Mouse (Mus musculus): Measurements from ENCODE around the gene Tmeff2. TPM values are rescaled to one million over a fixed set of nuclear protein-coding genes. Genes with fewer than 3 reads are reported as not detected.

Gene Tmeff2
- polyA plus RNA-seq, 1 experiment: 7.7 TPM

DNA sequence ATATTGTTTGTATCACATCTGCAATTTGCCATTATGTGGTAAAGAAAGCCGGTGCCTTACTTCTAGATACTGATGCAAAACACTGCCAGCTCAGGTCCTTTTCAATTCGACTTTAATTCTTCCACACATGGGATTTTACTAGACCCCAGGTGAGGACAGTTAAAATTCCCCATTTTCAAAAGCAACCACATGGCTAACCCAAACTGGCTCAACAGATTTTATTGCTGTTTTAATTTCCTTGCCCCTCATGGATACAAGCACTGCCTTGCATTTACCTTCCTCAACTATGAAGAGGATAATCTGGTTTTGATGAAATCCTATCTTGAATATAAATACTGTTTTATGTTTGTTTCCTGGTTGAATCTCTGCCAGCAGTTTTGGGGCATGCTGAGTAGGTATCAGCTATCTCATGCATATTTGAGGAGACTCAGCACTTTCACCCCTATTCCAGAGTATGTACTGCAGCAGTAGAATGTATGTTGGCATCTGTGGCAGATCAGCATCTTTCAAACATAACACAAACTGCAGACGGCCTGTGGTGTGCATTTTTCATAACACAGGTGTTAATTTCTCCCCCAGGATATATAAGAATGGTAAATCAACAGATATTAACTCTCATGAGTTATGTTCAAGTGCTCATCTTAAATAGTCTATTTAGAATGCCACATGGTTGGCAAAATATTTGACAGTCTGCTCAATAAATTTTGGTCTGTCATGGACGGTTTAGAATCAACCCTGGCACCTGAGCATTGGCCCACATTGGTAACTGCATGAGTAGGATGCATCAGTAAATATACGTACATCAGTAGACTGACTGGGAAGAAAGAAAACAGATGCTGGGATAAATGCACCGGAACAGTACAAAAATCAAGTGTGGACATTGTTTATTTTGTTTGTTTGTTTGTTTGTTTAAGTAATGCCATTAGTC, 72.3 kb downstream of the Tmeff2 start:
- Histone ChIP-seq H3K4me1 (ENCODE audit: control insufficient read depth, insufficient read depth, low read length) (no peaks in the 10 kb centered on the region), H3K4me3 (replicated peaks; ENCODE audit: extremely low read depth, low read depth, low read length) (no peak overlapping the region)
- WGBS: 84% methylated on average over 6 of the region's 6 CpGs
- no peak for TF ChIP-seq CTCF (IDR thresholded peaks at IDR 0.05; ENCODE audit: insufficient read depth, low read length)
- no peak for TF ChIP-seq POLR2A (IDR thresholded peaks at IDR 0.05; ENCODE audit: borderline replicate concordance, extremely low read depth, low read depth, low read length)
- DNase-seq: no peak

DNA sequence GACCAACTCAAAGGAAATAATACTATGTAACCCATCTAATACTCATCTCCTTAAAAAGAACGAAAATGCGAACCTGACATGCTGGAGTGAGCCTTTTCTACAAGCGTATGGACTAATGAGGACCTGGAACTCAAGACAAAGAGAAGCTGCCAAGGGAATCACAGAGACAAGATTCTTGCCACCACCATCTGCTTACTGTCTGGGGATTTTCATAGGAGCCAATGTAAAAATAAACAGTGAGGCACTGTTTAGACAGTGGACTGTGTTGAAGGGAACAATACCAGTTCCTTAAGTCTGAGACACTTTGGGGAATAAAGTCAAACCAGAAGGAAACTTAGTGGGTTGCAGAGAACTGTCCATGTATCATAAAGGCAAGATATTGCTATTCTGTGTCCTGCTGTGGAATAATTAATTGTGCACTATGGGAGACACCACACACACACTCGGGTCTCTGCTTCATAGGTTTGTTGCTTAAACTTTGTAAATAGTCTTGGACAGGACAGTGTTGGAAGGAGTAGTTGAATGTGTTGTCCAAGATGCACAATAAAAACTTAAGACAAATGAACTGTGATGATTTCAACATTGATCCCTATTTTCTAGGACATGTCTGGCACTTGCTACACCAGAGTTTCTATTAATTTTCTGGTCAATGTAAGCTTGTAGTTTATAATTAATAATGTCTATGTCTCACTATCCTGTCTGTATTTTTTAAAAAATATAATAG, 79.1 kb downstream of the Tmeff2 start:
- DNase-seq: no peak
- WGBS: 51% methylated on average over 4 of the region's 4 CpGs
- H3K4me1 ChIP-seq (ENCODE audit: control insufficient read depth, insufficient read depth, low read length): no peaks in the 10 kb centered on the region
- H3K4me3 ChIP-seq (replicated peaks; ENCODE audit: extremely low read depth, low read depth, low read length): no peak overlapping the region
- TF ChIP-seq POLR2A (IDR thresholded peaks at IDR 0.05; ENCODE audit: borderline replicate concordance, extremely low read depth, low read depth, low read length) (no peak), CTCF (IDR thresholded peaks at IDR 0.05; ENCODE audit: insufficient read depth, low read length) (no peak)

- TF ChIP-seq CTCF (IDR thresholded peaks at IDR 0.05; ENCODE audit: insufficient read depth, low read length) (no peak), POLR2A (IDR thresholded peaks at IDR 0.05; ENCODE audit: borderline replicate concordance, extremely low read depth, low read depth, low read length) (no peak)
- no peak for DNase-seq
- 73% methylated on average over 4 of the region's 4 CpGs for WGBS
- Histone ChIP-seq H3K4me3 (replicated peaks; ENCODE audit: extremely low read depth, low read depth, low read length) (no peak overlapping the region), H3K4me1 (ENCODE audit: control insufficient read depth, insufficient read depth, low read length) (no peaks in the 10 kb centered on the region)
These were observed 80.1 kb downstream of the Tmeff2 start for GRCm38 (mm10) chr1:50980591-50980990.

DNA sequence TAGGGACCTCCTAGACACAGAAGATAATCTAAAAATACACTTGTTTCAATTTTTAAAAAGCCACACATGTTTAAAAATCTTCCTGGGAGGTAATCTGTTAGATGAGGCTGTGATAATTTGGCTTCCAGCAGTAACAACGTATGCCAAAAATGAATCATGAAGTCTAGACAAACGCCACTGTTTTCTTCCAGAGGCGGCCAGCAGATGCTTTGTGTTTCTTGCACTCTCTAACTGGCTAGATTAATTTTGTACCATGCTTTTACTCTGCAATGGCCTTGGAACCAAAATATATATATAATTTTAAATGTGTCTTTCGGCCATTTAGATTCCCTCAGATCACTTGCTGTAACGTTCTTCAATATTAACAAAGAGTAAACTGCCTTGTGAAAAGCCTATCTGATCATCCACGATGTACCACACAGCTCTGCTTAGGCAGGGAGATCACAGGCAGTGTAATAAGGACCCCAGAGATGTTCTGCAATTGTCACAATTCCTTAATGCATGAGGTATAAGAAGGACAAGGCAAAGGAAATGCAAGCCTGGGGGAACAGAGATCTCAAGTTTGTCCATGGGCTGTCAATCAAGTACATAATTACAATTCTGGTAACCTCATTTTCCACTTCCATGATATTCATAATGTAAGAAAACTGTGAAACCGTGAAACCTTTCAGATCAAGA, 80.8 kb downstream of the Tmeff2 start:
- Histone ChIP-seq H3K4me3 (replicated peaks; ENCODE audit: extremely low read depth, low read depth, low read length) (no peak overlapping the region), H3K4me1 (ENCODE audit: control insufficient read depth, insufficient read depth, low read length) (no peaks in the 10 kb centered on the region)
- no peak for DNase-seq
- 72% methylated on average over 7 of the region's 7 CpGs for WGBS
- TF ChIP-seq CTCF (IDR thresholded peaks at IDR 0.05; ENCODE audit: insufficient read depth, low read length) (no peak), POLR2A (IDR thresholded peaks at IDR 0.05; ENCODE audit: borderline replicate concordance, extremely low read depth, low read depth, low read length) (no peak)

DNA sequence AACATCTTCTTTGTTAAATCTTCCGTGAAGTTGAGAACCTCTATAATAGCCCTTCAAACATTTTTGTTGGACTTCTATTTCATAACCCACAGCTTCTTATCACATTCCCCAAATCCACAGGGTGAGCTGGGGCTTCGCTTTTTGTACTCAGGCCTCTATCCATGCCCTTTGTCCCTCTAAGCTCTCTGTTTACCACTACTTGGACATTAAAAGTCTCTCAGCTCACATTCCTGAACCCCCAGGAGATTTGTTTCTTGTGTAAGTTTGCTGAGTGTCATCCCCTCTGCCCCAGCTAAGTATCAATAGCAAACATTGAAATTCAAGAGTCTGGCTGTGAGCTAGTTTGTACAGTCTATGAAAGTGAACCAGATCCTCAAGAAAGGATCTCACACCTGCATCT, 90.2 kb downstream of the Tmeff2 start:
- WGBS: 61% methylated on average over 2 of the region's 2 CpGs
- no peak for TF ChIP-seq POLR2A (IDR thresholded peaks at IDR 0.05; ENCODE audit: borderline replicate concordance, extremely low read depth, low read depth, low read length)
- no peak for TF ChIP-seq CTCF (IDR thresholded peaks at IDR 0.05; ENCODE audit: insufficient read depth, low read length)
- no peaks in the 10 kb centered on the region for H3K4me1 ChIP-seq (ENCODE audit: control insufficient read depth, insufficient read depth, low read length)
- H3K4me3 ChIP-seq (replicated peaks; ENCODE audit: extremely low read depth, low read depth, low read length): no peak overlapping the region
- DNase-seq: no peak

GRCm38 (mm10) chr1:50994505-50994904, 94.1 kb downstream of the Tmeff2 start:
- no peaks in the 10 kb centered on the region for H3K4me1 ChIP-seq (ENCODE audit: control insufficient read depth, insufficient read depth, low read length)
- 83% methylated on average over 1 of the region's 1 CpGs for WGBS
- TF ChIP-seq CTCF (IDR thresholded peaks at IDR 0.05; ENCODE audit: insufficient read depth, low read length) (no peak), POLR2A (IDR thresholded peaks at IDR 0.05; ENCODE audit: borderline replicate concordance, extremely low read depth, low read depth, low read length) (no peak)
- DNase-seq: no peak
- H3K4me3 ChIP-seq (replicated peaks; ENCODE audit: extremely low read depth, low read depth, low read length): no peak overlapping the region

DNA sequence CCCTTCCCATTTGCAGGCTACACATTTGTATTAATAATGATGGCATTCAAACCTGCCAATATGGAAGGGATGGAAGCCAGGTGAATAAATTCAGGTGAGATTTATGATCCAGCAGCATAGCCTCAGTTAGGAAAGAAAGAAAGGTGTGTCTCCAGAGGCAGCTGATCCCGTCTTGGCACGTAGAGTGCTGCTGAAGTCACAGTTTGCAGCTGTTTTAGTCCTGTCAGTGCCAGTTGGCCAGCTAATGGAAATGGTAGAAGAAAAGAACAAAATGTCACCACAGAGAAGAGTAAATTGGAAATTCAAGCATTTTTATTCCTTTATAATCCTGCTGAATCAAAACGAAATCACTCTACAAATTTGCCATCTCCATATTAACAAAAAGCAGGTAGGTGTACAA, 99.3 kb downstream of the Tmeff2 start:
- no peaks in the 10 kb centered on the region for H3K4me1 ChIP-seq (ENCODE audit: control insufficient read depth, insufficient read depth, low read length)
- TF ChIP-seq POLR2A (IDR thresholded peaks at IDR 0.05; ENCODE audit: borderline replicate concordance, extremely low read depth, low read depth, low read length) (no peak), CTCF (IDR thresholded peaks at IDR 0.05; ENCODE audit: insufficient read depth, low read length) (no peak)
- H3K4me3 ChIP-seq (replicated peaks; ENCODE audit: extremely low read depth, low read depth, low read length): no peak overlapping the region
- 82% methylated on average over 3 of the region's 3 CpGs for WGBS
- no peak for DNase-seq

GRCm38 (mm10) chr1:51008344-51008743, 107.9 kb downstream of the Tmeff2 start:
- TF ChIP-seq CTCF (IDR thresholded peaks at IDR 0.05; ENCODE audit: insufficient read depth, low read length) (no peak), POLR2A (IDR thresholded peaks at IDR 0.05; ENCODE audit: borderline replicate concordance, extremely low read depth, low read depth, low read length) (no peak)
- WGBS: 38% methylated on average over 3 of the region's 3 CpGs
- H3K4me1 ChIP-seq (ENCODE audit: control insufficient read depth, insufficient read depth, low read length): no peaks in the 10 kb centered on the region

DNA sequence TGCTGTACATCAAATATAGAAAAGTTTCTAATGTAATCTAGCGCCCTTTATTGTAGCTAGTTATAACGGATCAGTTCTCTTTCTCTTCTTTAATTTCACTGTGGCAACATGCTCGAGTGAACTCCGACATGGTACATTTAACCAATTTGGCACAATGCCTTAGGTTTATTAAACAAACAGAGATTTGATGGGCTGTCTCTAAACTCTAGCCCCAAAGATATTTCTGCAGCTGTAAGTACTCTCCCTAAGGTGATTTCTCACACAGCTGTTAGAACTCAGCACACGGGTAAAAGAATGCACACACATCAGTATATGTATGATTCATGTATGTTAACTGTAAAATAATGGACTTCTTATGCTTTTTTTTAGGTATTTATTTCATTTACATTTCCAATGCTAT, 139.8 kb downstream of the Tmeff2 start:
- 40% methylated on average over 5 of the region's 5 CpGs for WGBS

More at GRCm38 (mm10) chr1:51008344-51008743, 107.9 kb downstream of the Tmeff2 start:
- no peak for DNase-seq
- no peak overlapping the region for H3K4me3 ChIP-seq (replicated peaks; ENCODE audit: extremely low read depth, low read depth, low read length)

More for the DNA sequence above, 139.8 kb downstream of the Tmeff2 start:
- no peak for DNase-seq
- Histone ChIP-seq H3K4me1 (ENCODE audit: control insufficient read depth, insufficient read depth, low read length) (peaks cover 4% of the 10 kb centered on the region), H3K4me3 (replicated peaks; ENCODE audit: extremely low read depth, low read depth, low read length) (no peak overlapping the region)
- TF ChIP-seq POLR2A (IDR thresholded peaks at IDR 0.05; ENCODE audit: borderline replicate concordance, extremely low read depth, low read depth, low read length) (no peak), CTCF (IDR thresholded peaks at IDR 0.05; ENCODE audit: insufficient read depth, low read length) (no peak)

Measured in lung, adult 2 months (tissue).